Mouse (Mus musculus): ENCODE results near the gene Capn8. TPM values are rescaled to one million over a fixed set of nuclear protein-coding genes. Genes with fewer than 3 reads are reported as not detected.

The Capn8 gene
- polyA plus RNA-seq, 1 experiment from 2014 or later = not detected

Other genes starting within 250 kb of the Capn8 start
- gene Fbxo28, start 223.4 kb upstream of the Capn8 start, polyA plus RNA-seq (2014; fragmentation: Nextera tagmentation; extraction: Ambion mirVana) = 26.4 and 27.7 TPM in 2 replicates
- 41.5 and 46.6 TPM in 2 replicates for gene Trp53bp2, start 155.8 kb upstream of the Capn8 start, polyA plus RNA-seq (2014; fragmentation: Nextera tagmentation; extraction: Ambion mirVana)
- gene Capn2, start 47.4 kb upstream of the Capn8 start, polyA plus RNA-seq (2014; fragmentation: Nextera tagmentation; extraction: Ambion mirVana) = 78.3 and 84.1 TPM in 2 replicates
- not detected in 2 replicates for gene Ccdc185, start 184.2 kb downstream of the Capn8 start, polyA plus RNA-seq (2014; fragmentation: Nextera tagmentation; extraction: Ambion mirVana)
- gene Susd4, start 198.9 kb downstream of the Capn8 start, polyA plus RNA-seq (2014; fragmentation: Nextera tagmentation; extraction: Ambion mirVana) = 10.0 and 11.7 TPM in 2 replicates